Mouse (Mus musculus): ENCODE data around the gene Coq9. TPM values are rescaled to one million over a fixed set of nuclear protein-coding genes. Genes with fewer than 3 reads are reported as not detected.
A peak's percentile ranks its signal among the peaks of the same experiment; 100 is the strongest.
"Not testable (repeated sequence)": the region's sequence is repeated elsewhere in the genome, so short reads cannot be mapped to it uniquely, and the experiment has no call there.

Coq9 gene
- total RNA-seq, 2 experiments from 2014 or later = 58.7 to 62.1 TPM

DNA sequence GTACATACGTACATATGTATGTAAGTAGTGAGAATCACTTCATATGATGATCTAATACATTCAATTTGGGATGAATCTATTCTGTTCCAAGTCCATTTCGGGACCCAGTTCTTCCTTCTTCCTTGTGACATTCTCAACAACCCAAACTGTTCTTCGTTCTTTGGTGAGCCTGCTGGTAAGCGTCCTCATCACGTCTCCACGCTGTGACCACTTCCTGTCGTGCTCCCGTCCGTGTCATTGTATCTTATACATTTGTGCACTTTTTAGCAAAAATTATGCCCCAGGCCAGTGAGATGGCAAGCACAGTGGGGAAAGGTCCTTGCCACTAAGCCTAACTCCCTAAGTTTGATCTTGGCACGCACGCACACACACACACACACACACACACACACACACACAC lies 20.2 kb upstream of the Coq9 start:
- intact Hi-C loops (cut with DNase I) = loop anchor here (10.0 kb wide), 1 partner anchor 223 kb away; no protein-coding TSS in a partner anchor
- DNase-seq (ENCODE audit: extremely low spot score in 1 of 2, low spot score in 2 of 2) = no peak

DNA sequence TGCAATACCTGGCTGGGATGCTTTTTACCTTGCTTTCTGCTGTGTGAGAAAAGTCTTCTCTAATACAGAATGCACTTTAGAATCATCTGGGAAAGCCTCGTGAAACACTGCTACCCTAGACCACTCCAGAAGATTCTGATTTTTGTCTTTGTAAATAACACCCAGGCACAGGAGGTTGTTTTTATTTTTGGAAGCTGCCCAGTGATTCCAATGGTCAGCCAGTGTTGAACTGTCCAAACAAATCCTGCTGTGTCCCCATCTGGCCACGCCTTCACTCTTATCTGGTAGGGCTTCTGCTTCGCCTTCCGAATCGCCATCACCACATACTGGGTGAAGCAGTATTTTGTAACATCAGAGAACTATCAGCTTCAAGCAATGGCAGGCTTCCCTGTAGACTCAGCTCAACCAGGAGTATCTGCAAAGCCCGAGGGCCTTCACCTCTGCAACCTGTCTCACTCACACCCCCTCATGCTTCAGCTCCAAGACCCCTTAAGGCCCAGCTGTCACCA lies 18.4 kb upstream of the Coq9 start:
- intact Hi-C loops (cut with DNase I) = loop anchor here (10.0 kb wide), 1 partner anchor 225 kb away; no protein-coding TSS in a partner anchor
- peak in 1 of 2 experiments; percentile 24 for DNase-seq (ENCODE audit: extremely low spot score in 1 of 2, low spot score in 2 of 2)

DNA sequence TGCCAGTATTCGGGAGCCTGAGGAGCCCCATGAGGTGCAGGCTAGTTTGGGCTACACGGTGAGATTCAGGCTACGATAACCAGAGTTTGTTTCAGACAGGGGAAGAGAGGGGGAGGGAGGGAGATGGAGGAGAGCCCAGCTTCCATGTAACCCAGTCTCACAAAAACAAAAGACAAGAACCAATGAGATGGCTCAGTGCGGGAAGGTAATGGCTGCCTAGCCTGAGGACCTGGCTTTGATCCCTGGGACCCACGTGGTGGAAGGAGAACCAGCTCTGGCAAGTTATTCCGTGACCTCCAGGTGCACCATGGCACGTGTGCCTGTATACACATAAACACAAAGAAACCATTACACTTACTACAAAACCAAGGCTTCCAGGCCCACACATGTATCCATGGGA lies 17.6 kb upstream of the Coq9 start:
- intact Hi-C loops (cut with DNase I) = no loop called here
- DNase-seq (ENCODE audit: extremely low spot score in 1 of 2, low spot score in 2 of 2) = no peak

DNA sequence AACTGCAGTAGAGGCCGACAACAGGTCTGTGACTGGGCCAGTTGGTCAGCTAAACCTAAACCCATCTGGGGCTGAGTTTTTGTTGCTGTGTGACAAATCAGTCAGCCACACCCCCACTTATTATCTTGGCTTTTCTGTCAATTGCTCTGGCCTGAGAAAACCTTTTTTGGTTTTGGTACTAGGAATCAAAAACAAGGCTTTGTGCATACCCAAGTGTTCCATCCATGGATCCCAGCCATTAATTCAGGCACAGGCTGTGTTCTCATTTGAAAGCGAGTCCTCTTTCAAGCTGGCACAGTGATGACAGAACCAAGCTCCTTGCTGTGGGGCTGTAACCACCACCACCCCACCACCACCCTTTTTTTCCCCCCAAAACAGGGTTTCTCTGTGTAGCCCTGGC lies 16.7 kb upstream of the Coq9 start:
- DNase-seq (ENCODE audit: extremely low spot score in 1 of 2, low spot score in 2 of 2) = no peak
- intact Hi-C loops (cut with DNase I) = no loop called here

DNA sequence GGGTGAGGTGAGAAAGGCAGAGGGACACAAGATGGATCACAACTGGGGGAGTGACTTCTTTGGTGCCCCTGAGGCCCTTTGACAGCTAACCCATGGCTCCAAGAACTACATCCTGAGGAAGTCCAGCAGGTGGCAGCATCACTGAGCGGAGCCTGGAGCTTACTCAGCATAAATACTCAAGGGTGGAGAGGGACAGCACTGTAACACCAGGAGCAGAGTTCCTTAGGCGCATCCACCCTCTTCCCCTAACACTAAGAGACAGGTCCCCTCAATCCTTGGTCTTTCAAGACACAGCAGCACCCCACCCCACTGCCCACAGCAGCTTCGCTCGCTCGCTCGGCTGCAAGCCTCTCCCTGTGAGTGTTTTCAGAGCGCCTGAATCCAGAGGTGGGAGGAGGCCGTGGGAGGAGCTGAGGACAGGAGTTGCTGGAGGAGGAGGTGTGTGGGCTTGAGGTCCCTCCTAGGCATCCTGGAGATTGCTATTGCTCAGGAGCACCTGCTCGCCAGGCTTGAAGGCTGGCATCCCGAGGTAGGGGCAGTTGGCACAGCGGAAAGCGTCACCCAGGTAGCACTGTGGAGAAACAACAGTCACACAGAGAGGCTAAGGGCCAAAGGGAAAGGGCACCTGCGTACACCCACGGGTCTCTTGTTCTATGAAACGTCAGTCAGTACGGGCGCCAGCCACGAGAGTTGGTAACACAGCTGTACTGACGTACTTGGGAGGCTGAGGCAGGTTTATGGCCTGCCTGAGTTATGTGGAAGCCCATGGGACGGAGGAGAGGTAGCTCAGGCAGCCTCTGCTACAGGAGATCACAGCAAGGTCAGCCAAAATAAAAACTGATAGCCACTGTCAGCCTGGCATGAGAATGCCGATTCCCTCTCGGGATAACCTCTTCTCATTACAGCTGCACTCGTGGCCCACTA lies 15.2 kb upstream of the Coq9 start:
- intact Hi-C loops (cut with DNase I) = no loop called here
- peak in 1 of 2 experiments; percentile 74 for DNase-seq (ENCODE audit: extremely low spot score in 1 of 2, low spot score in 2 of 2)

DNA sequence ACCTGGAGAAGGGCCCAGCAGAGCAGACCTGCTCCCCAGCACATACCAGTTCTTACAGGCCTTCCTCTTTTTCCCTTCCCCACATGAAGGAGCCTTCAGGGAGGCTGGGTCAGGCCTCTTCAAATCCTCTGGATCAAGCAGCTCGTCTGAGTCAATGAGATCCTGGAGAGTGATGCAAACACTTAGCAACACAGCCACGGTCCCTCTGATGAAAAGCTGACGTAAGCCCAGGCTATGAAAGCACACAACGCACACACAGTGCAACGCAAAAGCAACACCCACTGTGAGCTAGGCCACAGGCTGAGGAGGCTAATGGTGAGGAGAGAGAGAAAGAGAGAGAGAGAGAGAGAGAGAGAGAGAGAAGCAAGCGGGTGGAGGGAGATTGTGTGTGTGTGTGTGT lies 13.0 kb upstream of the Coq9 start:
- intact Hi-C loops (cut with DNase I) = no loop called here
- DNase-seq (ENCODE audit: extremely low spot score in 1 of 2, low spot score in 2 of 2) = no peak

DNA sequence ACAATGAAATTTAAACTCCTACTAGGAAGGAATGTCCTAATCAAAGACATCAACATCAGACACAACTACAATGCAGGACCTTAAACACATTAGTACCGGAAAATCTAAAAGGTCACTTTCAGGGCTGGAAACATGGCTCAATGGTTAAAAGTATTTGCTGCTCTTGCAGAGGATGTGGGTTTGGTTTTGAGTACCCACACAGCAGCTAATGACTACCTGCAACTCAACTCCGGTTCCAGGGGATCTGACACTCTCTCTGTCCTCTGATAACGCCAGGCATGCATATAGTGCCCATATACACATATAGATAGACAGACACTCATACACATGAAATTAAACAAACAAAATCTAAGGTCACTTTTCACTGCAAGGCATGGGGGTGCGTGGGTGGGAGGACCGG lies 11.9 kb upstream of the Coq9 start:
- DNase-seq (ENCODE audit: extremely low spot score in 1 of 2, low spot score in 2 of 2) = no peak
- intact Hi-C loops (cut with DNase I) = no loop called here

DNA sequence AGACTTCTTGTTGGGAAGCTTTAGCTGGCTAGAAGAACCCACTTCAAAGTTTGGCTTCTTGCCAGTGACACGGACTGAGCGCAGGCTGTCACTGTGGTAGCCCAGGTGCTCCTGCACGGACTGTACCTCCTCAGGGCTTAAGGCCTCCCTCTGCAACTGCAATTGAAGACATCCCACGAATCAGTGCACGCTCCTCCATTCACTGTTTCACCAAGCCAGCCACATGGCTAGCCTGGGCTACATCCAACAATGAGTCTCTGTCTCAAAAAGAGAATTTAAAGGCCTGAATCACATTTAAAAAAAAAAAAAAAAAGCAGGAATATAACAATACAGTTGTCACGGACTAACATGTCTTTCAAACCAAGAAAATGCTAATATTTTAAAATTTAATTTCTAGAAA lies 9.8 kb upstream of the Coq9 start:
- intact Hi-C loops (cut with DNase I) = no loop called here
- DNase-seq (ENCODE audit: extremely low spot score in 1 of 2, low spot score in 2 of 2) = no peak

DNA sequence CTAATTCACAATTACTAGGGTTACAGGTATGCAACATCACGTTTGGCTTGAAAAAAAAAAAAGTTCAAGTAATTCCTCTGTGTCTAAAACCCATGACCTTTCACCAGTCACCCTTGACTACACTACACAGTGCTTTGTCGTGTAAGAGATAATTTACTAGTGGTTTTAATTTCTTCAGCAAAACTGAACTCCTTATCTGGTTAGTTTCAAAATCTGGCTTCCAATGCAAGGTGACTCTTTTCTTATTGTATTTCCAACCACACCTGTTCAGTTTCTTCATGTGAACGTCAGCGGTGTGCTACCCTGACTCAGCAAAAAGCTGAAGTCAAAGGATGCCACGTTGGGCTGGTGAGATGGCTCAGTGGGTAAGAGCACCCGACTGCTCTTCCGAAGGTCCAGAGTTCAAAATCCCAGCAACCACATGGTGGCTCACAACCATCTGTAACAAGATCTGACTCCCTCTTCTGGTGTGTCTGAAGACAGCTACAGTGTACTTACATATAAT lies 4.2 kb upstream of the Coq9 start:
- intact Hi-C loops (cut with DNase I); DNase-seq (ENCODE audit: extremely low spot score in 1 of 2, low spot score in 2 of 2): not testable (repeated sequence)

DNA sequence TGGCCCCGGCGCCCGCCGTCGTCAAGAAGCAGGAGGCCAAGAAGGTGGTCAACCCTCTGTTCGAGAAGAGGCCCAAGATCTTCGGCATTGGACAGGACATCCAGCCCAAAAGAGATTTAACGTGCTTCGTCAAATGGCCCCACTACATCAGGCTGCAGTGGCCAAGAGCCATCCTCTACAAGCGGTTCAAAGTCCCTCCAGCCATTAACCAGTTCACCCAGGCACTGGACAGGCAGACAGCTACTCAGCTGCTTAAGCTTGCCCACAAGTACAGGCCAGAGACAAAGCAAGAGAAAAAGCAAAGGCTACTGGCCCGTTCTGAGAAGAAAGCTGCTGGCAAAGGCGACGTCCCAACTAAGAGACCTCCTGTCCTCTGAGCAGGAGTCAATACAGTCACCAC lies 2.4 kb upstream of the Coq9 start:
- intact Hi-C loops (cut with DNase I) = not testable (repeated sequence)

DNA sequence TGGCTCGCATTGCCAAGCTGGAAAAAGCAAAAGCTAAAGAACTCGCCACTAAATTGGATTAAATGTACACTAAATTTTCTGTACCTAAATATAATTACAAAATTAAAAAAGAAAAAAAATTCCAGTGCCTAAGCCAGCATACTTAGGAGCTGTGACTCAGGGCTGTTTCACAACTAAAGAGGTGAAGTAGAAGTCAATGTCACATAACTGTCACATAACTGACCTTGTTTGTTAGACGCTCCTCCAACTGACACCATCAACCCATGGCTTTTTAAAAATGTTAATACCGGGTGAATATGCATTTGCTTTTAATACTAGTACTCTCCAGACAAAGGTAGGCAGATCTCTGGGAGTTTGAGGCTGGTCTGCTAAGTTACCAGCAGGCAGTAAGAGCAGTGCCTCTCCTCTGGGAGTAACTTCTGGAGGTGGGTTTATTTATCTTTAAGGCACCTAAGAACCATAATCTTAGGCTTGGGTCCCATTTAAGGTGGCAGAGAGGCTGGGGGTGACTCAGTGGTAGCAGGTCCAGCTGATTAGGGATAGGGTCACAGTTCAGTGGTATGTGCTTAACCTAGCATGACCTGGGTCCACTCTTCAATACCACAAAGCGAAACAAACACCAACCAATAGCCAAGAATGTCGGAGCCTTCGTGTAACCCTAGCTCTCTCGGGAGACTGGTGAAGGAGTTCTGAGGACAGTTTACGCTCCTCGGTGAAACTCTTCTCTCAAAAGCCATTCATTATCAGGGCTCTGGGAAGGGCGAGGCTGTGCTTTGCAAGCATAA lies 1.5 kb upstream of the Coq9 start:
- no peak for DNase-seq (ENCODE audit: extremely low spot score in 1 of 2, low spot score in 2 of 2)
- intact Hi-C loops (cut with DNase I) = no loop called here

More for the DNA sequence above, 2.4 kb upstream of the Coq9 start:
- not testable (repeated sequence) for DNase-seq (ENCODE audit: extremely low spot score in 1 of 2, low spot score in 2 of 2)

DNA sequence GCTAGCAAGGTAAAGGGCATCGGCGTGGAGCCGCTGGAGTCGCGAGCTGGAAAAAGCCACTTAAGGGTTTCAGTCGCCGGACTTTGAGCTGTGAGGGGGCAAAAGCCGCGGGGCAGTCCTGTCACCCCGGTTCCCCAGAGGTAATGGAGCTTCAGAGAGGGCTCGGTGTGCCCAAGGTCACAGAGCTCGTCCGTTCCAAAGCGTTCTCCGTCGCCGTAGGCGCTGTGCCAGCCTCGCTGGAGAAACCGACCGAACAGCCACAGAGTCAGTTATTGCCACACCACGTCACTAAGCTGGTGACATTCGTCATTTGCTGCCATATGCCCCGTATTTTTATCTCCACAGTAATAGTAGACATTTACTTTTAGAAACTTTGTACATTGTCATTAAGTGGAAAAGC lies 479 bp downstream of the Coq9 start:
- intact Hi-C loops (cut with DNase I) = no loop called here

DNA sequence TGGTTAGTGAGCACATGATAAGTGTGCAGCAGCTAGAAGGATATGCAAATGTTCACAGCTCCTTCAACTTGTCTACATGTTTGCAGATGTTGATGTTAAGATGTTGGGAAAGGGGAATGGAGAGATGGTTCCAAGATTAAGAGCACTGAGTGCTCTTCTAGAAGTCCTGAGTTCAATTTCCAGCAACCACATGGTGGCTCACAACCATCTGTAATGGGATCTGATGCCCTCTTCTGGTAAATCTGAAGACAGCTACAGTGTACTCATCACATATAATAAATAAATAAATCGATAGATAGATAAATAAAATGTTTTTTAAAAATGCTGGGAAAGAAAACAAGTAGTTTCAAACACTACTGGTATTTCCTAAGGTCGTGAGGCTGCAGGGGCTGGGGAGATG lies 3.1 kb downstream of the Coq9 start:
- intact Hi-C loops (cut with DNase I) = no loop called here
- no peak for DNase-seq (ENCODE audit: extremely low spot score in 1 of 2, low spot score in 2 of 2)

More for the DNA sequence above, 479 bp downstream of the Coq9 start:
- DNase-seq (ENCODE audit: extremely low spot score in 1 of 2, low spot score in 2 of 2) = peak; percentile 50 to 79

DNA sequence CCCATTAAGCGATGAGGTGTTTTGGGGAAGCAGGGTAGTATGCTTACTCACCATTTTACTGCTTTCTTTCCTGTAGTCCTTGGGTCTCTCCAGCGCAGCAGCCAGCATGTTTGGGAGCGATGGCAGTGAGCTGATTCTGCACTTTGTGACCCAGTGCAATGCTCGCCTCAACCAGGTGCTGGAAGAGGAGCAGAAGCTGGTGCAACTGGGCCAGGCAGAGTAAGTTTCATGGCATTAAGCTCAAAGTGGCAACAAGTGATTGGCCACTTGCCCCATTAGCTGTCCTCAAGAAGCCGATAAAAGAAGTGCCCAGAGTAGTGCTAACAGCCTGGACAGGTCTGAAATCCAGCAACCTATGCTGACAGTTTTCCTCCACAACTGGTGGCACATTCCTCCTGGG lies 11.9 kb downstream of the Coq9 start:
- DNase-seq (ENCODE audit: extremely low spot score in 1 of 2, low spot score in 2 of 2) = no peak
- intact Hi-C loops (cut with DNase I) = no loop called here

DNA sequence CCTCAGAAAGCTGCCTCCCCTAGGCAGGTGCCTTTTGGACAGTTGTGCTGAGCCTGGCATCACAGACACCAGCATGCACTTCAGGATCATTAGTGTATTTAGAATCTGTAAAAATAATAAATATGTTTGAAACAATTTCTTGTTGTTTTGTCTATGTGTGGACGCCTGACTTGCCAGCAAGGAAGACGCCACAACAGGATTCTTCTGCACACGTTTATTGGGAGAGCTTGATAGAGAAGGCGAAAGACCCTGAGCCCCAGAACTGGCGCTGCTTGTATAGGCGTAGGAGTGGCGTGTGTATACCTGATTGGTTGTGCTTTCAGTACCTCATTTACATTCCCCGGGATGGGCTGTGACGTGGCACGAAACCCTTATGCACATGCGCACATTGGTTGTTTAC lies 16.6 kb downstream of the Coq9 start:
- intact Hi-C loops (cut with DNase I) = not testable (repeated sequence)

DNA sequence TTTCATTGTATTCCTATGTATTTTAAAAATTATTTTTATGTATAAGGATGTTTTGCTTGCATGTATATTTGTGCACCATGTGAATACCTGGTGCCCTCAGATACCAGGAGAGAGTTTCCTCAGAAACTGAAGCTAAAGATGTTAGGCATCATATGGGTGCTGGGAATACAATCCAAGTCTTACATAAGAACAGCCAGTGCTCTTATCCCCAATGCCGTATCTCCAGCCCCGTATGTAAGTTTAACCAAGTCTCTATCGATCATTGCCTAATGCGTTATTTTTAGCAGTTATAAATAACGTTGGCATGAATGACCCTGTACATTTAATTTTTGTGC lies 18.9 kb downstream of the Coq9 start:
- intact Hi-C loops (cut with DNase I) = no loop called here
- no peak for DNase-seq (ENCODE audit: extremely low spot score in 1 of 2, low spot score in 2 of 2)

More for the DNA sequence above, 16.6 kb downstream of the Coq9 start:
- DNase-seq (ENCODE audit: extremely low spot score in 1 of 2, low spot score in 2 of 2) = not testable (repeated sequence)

DNA sequence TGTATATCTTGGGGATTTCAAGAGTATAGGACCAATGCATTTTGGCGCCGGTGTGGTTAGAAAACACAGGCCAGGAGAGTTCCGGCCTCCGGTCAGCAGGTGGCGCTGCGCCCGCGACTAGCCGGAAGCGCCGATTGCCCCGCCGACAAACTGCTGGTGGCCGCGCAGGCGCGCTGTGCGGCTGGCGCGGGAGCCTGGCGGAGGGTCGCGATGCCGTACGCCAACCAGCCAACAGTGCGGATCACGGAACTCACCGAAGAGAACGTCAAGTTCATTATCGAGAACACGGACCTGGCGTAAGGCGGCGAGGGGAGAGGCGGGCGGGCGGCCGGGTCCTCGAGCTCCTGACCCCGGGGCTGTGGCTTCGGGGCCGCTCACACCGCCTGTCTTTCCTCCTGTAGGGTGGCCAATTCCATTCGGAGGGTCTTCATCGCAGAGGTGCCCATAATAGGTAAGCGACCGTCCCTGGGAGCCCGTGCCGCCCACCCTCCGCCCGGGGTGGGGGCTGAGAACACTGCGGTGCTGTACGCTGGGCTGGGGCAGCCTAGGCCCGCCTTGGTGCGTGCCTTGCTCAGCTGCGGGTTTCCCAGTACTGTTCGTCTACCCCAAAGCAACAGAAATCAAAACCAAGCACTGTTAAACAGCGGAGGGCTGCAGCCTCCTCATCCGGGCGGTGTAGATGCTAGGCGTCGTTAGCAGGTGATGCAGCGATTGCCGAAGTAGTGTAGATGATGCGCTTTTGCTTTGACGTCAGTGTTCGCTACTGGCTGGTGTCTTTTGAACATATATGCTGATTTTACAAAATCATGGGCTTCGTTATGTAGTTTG lies 19.4 kb downstream of the Coq9 start, which contains the start of gene Polr2c:
Polr2c (plus strand) TSS at position 105 of the 828 bp plus-strand sequence.
- peak; percentile 88 to 93 for DNase-seq (ENCODE audit: extremely low spot score in 1 of 2, low spot score in 2 of 2)
- intact Hi-C loops (cut with DNase I) = no loop called here

DNA sequence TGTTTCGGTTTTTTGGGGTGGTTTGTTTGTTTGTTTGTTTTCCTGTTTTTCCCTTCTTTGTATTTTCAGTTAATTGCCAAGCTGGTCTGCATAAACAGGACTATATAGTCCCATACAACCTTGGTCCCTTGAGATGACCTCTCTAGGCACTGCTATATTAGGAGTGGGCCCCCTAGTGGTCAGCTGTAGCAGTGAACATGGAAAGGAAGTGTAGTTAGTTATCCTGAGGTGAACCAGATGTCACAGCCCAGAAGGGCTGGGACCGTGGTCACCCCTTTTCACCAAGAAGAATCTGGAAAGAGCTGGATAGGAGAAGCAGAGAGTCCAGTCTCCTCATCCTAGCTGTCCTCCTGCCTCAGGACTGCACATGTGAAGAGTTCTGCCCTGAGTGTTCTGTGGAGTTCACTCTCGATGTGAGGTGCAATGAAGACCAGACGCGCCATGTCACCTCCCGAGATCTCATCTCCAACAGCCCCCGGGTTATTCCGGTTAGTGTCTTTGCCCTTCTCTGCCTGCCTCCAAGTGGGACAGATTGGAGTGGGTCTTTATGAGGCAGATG lies 23.3 kb downstream of the Coq9 start:
- intact Hi-C loops (cut with DNase I) = no loop called here
- DNase-seq (ENCODE audit: extremely low spot score in 1 of 2, low spot score in 2 of 2) = peak in 1 of 2 experiments; percentile 76
